Mouse (Mus musculus) CD4-positive helper T cell, adult 2 months (primary cell): ENCODE results near the gene Rere.
A peak's percentile ranks its signal among the peaks of the same experiment; 100 is the strongest.

Source experiments
- DNase-seq: peaks from one replicate; pipeline ENCODE4 v3.0.0-alpha.2; 2012; ENCODE audit warnings: low read depth, missing footprints, low spot score

Gene Rere

GRCm38 (mm10) chr4:150603366-150604061 lies 322.1 kb downstream of the Rere start:
- DNase-seq: no peak

- no peak for DNase-seq
These were observed 324.4 kb downstream of the Rere start for GRCm38 (mm10) chr4:150605804-150606203.

DNA sequence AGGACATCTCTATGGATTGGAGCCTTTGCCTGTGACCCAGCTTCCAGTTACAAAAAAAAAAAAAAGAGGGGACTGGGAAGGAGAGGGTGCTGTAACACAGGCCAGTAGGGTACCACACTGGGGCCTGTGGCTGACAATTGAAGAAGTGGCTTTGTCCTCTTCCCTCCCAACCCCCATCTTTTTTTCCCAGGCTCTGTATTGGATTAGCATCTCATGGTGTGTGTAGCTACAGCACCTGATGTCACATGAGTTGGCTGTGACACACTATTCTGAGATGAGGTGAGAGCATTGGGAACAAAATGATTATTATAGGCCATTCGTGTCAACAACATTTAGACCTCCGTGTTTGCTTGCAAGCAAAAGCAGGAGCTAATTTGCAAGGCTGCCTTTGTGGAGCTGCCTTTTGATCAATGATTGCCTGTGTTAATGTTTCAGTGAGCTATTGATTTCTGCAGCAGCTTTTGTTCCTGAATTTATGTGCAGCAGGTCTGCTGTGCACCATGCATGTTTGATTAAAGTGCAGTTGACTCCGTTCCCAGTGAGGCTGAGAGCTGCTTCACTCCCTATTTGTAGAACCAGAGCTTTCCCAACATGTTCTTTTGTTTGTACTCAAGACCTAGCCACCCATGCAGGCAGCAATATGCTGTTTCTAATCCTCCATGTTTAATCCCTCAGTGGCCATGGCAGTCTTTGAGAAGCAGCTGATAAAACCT lies 325.2 kb downstream of the Rere start:
- DNase-seq: no peak

GRCm38 (mm10) chr4:150608670-150609069 lies 327.2 kb downstream of the Rere start:
- no peak for DNase-seq

GRCm38 (mm10) chr4:150613715-150614114 lies 332.3 kb downstream of the Rere start:
- no peak for DNase-seq

GRCm38 (mm10) chr4:150615251-150616028 lies 334.0 kb downstream of the Rere start:
- no peak for DNase-seq

DNA sequence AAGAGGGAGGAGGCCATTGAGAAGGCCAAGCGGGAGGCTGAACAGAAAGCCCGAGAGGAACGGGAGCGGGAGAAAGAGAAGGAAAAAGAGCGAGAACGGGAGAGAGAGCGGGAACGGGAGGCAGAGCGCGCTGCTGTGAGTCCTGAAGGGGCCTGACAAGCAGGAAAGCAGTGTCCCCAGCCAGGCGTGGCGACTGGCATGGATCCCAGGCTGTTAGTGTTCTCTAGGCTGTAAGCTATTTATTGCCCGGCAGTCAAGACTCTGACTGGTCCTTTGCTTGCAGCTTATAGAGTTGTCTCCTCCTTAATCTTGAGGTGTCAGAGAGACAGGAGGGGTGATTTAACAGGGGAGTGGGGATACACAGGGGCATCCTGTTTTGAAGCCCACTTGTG lies 334.6 kb downstream of the Rere start:
- DNase-seq: no peak

- DNase-seq: no peak
These were observed 335.4 kb downstream of the Rere start for GRCm38 (mm10) chr4:150616841-150617240.

DNA sequence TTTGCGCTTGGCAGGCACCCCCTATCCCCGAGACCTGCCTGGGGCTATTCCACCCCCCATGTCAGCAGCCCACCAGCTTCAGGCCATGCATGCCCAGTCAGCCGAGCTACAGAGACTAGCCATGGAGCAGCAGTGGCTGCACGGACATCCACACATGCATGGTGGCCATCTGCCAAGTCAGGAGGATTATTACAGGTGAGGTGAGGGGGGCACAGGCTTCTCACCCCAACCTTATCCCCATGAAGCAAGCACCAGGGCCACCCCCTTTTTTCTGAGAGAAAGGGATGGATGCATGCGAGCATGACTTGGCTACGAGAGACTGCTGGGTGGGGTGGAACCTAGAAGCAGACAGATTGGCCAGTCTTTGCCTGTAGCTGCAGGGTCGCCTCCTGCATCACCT lies 337.6 kb downstream of the Rere start:
- no peak for DNase-seq

- DNase-seq: no peak
These were observed 341.2 kb downstream of the Rere start for GRCm38 (mm10) chr4:150622641-150623040.

DNA sequence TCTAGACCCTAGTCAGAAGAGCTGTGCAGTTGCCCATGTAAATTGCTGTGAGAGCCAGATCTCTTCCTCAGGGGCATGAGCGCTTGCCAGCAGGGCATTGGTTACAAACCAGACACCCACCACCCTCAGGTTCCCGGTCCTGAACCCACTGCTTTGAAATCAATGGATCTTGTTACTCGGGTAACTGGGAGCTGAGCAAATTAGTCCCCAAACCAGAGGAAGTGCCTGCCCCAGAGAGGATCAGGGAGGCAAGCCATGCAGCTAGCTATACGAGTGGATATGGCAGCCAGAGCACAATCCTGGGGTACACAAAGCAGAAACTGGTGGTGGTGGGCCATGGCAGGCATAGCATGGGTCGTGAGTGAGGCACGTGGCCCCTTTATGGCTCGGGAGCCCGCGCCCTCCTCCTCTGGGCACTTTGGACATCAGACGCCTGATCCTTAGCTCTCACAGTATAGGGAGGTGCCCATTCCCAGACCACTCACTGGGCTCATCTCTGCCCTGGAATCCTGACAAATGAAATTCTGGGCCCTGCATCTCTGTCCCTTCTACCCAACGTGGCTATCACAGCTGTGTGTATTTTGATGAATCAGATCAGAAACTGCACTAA lies 342.9 kb downstream of the Rere start:
- DNase-seq: no peak

DNA sequence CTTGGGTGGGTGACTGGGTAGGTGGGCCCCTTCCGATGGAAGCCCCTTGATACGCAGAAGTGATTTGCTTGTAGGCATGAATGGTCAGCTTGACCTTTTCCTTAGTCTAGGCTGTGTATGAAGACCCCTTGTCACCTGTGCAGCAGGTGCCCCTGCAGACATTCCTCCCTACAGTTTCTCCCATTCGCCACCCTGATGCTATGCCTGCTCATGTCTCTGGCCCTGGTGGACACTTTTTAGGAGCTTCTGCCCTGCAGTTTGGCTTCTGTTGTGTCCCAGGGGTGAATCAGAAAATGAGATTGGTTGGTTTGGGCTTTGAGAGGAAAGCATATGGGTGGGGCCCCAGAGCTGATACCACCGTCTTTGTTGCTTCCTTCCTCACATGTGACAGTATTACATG lies 343.5 kb downstream of the Rere start:
- DNase-seq: no peak

DNA sequence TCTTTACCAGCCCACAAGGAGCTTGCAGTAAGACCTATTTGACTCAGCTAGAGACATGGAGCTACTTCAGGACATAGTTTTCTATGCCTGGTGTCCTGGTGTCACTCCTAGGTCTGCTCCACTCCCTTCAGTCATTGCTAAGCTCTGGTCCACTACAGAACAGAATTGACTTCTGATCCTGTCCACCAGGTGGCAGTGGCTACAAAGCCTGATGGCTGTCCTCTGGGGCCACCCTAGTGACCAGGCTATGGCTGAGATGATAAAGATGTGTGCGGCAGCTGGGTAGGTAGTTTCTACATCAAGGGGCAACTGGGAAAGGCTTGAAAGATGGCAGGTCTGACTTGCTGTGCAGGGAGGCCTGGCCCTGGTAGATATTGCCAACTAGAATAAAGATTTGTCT lies 344.0 kb downstream of the Rere start:
- peak; percentile 29 for DNase-seq

DNA sequence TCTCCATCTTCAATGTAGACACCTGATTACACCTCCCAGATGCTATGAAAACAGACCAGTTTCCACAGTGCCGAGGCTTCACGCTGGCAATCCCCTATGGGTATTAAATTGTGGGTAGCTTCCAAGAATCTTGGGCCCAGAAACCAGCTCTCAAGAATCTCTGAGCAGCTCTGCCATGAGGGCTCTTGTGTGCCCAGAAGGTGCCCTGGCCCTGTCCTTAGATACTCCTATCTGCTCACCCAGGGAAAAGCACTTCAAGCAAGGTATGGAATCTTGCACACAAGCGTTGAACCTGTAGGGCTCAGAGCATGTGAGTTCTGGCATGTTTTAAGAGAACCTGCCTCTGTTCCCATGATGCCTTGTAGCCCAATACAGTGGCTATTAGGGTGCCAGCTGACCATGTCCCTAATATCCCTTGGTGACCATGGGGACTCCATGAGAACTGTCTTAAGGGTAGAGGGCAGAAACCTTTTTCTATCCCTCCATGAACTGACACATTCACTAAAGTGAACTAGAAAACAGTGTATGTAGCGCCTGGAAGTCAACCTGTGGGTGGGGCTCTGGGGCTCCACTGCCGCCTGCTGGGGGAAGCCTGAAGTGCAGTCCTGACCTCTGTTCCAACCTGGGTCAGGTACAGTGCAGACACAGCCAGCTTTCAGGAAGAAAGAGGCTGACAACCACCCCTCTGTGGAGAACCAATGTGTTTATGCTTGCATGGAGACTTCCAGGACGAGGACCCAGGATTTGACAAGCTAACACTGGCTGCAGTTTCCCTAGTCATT lies 344.7 kb downstream of the Rere start:
- peak; percentile 66 for DNase-seq

DNA sequence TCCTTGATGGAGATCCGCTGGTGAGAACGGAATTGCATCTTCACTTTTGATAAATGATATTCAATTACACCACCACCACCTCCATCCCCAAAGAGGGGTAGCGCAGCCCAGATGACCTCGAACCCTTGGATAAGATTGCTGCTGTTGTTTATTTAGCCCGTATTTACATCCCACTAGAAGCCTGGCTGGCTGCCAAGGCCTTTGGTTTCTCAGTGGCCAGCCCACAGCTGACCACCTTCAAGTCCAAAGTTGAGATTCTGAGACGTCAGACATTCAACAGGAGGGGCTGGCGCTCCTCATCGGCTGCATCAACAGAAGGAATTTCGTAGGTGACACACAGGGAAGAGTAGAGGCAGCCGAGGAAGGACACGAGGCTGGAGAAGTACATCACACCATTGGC lies 347.8 kb downstream of the Rere start:
- DNase-seq: no peak

DNA sequence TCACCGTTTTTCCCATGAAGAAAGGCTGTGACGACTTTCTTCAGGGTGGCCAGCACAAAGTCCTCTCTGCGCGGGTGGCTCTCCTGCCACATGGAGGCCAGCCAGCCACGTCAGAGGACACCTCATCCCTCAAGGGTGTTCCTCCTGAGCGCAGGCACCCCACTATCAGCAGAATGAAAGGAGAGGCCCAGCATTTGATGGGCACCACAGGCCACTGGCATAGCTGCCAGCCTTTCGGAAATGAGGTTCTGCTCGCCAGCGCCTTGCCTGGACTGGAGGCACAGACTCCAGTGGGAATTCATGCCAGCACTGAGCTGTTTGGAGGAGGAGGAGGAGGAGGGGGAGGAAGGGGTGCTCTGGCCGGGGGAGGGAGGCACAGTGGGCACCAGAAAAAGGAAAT lies 354.1 kb downstream of the Rere start:
- DNase-seq: no peak

GRCm38 (mm10) chr4:150636635-150637034 lies 355.2 kb downstream of the Rere start:
- no peak for DNase-seq

DNA sequence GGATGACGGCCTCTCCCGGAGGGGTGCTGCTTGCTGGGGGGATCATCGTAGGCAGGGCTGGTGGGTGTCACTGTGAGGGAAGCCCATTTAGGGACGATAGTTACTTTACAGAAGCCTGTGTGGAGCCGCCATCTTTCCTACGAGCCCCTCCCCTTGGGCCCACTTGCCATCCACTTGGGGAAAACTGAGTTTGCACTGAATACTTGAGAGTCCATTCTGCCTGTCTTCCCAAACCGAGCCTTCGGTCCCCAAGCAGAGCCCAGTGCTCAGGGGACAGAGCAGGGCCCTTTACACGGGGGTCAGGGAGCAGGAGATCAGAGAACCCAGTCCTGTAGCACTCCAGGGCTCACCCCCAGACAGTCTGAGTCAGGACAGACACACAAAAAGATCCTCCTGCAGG lies 362.9 kb downstream of the Rere start:
- no peak for DNase-seq

DNA sequence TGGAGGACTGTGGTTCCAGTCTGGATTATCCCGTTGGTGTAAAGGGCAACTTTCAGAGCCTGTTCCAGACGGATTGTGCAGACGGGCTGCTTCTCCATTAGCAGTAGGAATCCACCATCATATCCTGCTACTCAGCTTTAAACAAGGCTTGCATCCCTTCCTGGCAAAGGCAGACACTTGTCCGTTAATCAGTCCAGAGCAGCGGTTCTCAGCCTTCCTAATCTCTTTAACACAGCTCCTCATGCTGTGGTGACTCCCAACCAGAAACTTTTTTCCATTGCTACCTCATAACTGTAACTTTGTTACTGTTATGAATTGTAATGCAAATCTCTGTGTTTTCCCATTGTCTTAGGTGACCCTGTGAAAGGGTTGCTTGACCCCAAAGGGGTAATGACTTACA lies 367.9 kb downstream of the Rere start:
- DNase-seq: no peak

- DNase-seq: peak; percentile 35
These were observed 370.2 kb downstream of the Rere start, which contains the start of gene Slc45a1 for GRCm38 (mm10) chr4:150651390-150652277. Gene Slc45a1 (minus strand): TSS chr4:150652174.
